Mouse (Mus musculus) urinary bladder, postnatal 10 days (tissue): Measurements from ENCODE around the gene Zkscan7.
A peak's percentile ranks its signal among the peaks of the same experiment; 100 is the strongest.
"Not testable (repeated sequence)": the region's sequence is repeated elsewhere in the genome, so short reads cannot be mapped to it uniquely, and the experiment has no call there.

Experiments
- DNase-seq: peaks from one replicate; pipeline ENCODE4 v3.0.0; 2022; ENCODE audit warnings: low spot score

Zkscan7 gene

DNA sequence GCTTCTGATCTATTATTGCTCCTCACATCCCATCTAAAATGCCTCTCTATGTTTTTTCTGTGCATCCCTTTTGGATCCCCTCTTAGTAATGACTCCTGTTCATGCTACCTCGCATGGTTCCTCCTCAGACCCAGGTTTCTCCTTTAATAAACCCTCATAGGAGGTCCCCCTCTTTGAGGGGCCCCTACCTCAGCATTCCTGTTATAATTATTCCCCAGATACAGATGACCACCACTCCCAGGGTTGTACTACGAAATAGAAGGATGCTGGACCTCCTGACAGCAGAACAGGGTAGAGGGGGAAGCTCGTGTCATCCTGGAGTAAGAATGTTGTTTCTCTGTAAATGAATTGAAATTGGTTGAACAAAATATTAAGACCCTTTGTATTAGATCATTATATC, at the start of gene Zkscan7:
Zkscan7 (plus strand) TSS at position 301 of the 400 bp plus-strand sequence.
- DNase-seq, result no peak

GRCm38 (mm10) chr9:122836126-122836525, 49.4 kb upstream of the Zkscan7 start:
- DNase-seq, result no peak

DNA sequence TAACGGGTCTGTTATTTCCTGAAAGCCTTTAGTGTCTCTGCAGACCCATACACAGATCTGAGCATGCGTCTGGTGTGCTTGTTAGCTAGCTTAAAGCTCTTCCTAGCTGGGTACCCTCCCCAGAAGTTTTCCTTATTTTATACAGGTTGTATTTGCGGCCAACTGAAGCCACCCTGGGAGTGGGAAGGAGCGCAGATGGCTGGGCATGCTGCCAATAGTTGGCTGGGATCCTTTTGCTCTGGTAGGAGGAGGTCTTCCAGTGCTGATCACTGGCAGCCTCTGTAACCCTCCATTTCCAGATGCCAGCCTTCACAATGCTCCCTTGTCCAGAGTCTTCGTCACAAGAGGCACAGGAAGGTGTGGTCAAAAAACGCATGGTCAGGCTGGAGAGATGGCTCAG, 48.7 kb upstream of the Zkscan7 start:
- DNase-seq, result no peak

- DNase-seq, result no peak
Observed at GRCm38 (mm10) chr9:122837216-122837615, 48.3 kb upstream of the Zkscan7 start.

GRCm38 (mm10) chr9:122837680-122838079, 47.8 kb upstream of the Zkscan7 start:
- no peak for DNase-seq

GRCm38 (mm10) chr9:122843760-122844159, 41.7 kb upstream of the Zkscan7 start, which contains the start of gene Gm35549:
TSS of gene Gm35549 (minus strand) at chr9:122844035.
- no peak for DNase-seq

GRCm38 (mm10) chr9:122845621-122846020, 39.9 kb upstream of the Zkscan7 start:
- no peak for DNase-seq

GRCm38 (mm10) chr9:122846156-122846555, 39.3 kb upstream of the Zkscan7 start:
- no peak for DNase-seq

GRCm38 (mm10) chr9:122847811-122848311, 37.6 kb upstream of the Zkscan7 start:
- DNase-seq, result not testable (repeated sequence)

GRCm38 (mm10) chr9:122854526-122854925, 31.0 kb upstream of the Zkscan7 start:
- no peak for DNase-seq

GRCm38 (mm10) chr9:122855141-122855540, 30.3 kb upstream of the Zkscan7 start:
- not testable (repeated sequence) for DNase-seq

DNA sequence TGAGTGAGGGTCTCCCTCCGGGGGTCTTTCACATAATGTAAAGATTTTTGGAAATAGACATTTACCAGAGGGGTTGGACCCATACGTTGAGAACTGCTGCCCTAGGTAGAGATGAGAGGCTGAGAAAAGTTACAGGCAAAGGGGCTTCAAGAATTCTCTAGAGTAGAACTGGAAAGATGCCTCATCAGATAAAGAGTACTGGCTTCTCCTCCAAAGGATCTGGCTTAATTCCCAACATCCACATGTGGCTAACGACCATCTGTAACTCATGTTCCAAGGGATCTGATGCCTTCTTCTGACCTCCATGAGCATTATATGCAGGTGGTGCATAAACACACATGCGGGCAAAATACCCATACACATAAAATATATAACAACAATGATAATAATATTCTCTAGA, 29.9 kb upstream of the Zkscan7 start:
- no peak for DNase-seq

DNA sequence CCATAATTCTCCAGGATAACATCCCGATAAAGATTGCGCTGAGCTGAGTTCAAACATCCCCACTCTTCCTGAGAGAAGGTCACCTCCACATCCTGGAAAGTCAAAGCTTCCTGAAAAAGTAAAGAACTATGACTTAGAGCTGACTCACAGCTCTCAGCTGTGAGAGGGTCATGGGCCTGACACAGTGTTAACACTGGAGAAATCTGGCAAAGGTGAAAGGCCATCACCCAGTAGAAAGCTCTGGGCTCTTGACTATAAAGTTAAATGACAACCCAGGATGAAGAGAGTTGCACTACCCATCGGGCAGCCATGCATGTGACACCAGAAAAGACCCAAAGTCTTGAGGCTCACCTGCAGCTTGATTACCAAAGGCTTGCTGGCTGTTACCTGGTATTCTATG, 28.8 kb upstream of the Zkscan7 start:
- no peak for DNase-seq

GRCm38 (mm10) chr9:122860752-122861151, 24.7 kb upstream of the Zkscan7 start:
- DNase-seq, result no peak

- no peak for DNase-seq
Observed at GRCm38 (mm10) chr9:122863731-122864130, 21.8 kb upstream of the Zkscan7 start.

- no peak for DNase-seq
Observed at GRCm38 (mm10) chr9:122864848-122865247, 20.6 kb upstream of the Zkscan7 start.

DNA sequence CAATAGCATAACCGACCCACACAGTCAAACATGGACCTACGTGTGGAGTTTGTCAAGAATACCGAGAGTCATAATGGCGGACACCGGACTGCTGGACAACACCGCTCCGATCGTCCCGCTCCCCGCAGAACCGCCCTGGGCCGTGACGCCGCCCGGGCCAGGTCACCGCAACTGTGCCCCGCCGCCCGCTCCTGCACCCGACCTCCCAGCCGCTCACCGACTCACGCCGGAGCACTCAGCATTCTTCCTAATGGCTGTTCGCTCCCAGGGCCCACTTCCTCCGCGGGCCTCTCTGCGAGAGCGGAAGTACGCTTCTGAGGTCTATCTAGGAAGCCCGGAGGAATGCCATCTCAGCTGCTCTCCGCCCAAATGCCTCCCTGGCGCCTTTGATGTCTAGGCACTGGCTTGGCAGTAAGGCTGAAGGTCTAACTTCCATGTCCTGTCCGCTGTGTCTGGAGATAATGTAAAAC, 19.8 kb upstream of the Zkscan7 start, which contains the start of gene Zfp445:
Zfp445 (minus strand) TSS at position 310 of the 470 bp plus-strand sequence.
- DNase-seq, result peak; percentile 28

GRCm38 (mm10) chr9:122866192-122866591, 19.3 kb upstream of the Zkscan7 start:
- no peak for DNase-seq

GRCm38 (mm10) chr9:122872595-122872994, 12.9 kb upstream of the Zkscan7 start:
- no peak for DNase-seq

- DNase-seq, result no peak
Observed at GRCm38 (mm10) chr9:122874653-122875052, 10.8 kb upstream of the Zkscan7 start.

DNA sequence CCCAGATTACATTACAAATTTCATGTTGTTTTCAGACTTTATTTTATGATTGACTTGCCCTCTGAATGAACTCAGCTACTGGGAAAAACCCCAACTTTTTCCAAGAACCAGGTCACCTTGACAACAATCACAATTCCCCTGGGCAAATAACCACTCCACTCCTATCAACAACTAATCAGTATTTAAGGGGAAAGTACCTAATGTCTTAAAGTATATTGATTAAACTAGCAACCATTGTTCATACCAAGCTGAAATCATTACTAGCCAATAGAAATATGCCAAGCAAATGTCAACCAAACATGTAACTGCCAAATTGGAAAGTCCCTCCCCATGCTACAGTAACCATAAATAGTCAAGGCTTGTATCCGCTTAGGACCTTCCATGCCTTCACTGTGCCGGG, 10.3 kb upstream of the Zkscan7 start:
- no peak for DNase-seq

DNA sequence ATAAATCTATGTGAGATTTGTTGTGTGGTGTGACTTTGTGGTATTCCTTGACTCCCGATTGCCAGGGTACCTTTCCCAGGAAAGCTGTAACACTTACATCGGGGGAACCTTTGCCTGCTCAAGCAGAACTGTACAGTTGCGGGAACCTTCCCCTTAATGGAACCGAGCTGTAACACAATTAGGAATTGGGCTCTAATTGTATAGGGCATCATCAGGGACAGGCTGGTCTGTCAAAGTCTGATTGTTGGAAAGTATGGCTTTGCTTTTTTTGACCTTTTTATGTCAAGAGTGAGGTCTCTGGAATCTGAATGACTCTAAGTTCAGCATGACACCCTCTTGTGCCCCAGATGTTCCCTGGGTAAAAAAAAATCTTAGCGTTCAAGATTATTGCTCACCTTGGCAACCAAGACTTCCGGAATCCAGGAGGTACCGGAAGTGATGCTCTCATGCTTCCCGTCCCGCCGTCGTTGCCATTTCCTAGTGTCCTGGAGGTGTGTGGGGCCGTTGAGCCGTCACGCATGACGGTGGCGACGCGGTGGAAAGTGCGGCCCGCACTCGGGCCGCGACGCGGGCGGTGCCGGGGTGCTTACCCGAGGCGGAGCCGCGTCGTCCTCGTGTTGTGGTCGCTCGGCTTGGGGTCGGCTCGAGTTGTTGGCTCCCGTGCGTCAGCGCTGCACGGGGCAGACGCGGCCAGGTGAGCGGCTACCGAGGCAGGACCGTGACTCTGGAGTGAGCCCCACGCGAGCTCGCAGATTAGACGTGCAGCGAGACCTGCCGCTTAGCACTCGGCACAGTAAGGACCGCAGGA, 1.1 kb downstream of the Zkscan7 start:
- DNase-seq, result no peak

DNA sequence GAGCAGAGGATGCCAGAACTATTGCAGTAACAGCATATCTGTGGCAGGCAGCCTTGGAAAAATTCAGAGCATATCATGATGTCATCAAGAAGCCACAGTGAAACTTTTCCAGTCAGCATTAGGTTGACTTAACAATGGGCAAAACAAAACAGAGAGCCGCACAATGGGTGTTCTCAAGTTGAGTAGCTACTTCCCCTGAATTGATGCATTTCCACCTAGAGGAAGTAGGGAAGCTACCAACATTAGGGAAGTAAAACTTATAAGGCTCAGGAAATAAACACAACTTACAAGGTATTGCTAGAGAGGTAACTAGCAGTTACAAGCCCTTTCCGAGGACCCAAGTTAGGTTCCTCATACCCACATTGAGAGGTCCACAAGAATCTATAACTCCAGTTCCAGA, 15.6 kb downstream of the Zkscan7 start:
- DNase-seq, result no peak
